Mouse (Mus musculus) lung, embryonic 14.5 days (tissue): ENCODE data around the gene Plxnb1. TPM values are rescaled to one million over a fixed set of nuclear protein-coding genes. Genes with fewer than 3 reads are reported as not detected.

ENCODE experiments used
- ATAC-seq: fragments of 200-750 bp; cut with Nextera tagmentation; 2 replicates; pipeline ENCODE4 v1.8.0; 2017; ENCODE audit warnings: mild to moderate bottlenecking, moderate TSS enrichment, moderate library complexity; ENCODE audit not compliant: insufficient read depth
- DNase-seq: peaks from one replicate; pipeline ENCODE4 v3.0.0-alpha.2; 2015
- H3K27ac ChIP-seq: fragments of 300-500 bp; sonication (generic); 2 replicates; pipeline ENCODE4 v1.5.1; 2014; ENCODE audit warnings: low read depth, mild to moderate bottlenecking, moderate library complexity
- H3K27me3 ChIP-seq: fragments of 300-500 bp; sonication (generic); 2 replicates; pipeline ENCODE4 v1.6.1; 2014; ENCODE audit warnings: low read length, control low read depth; ENCODE audit not compliant: insufficient read depth
- H3K36me3 ChIP-seq: fragments of 300-500 bp; sonication (generic); 2 replicates; pipeline ENCODE4 v1.6.1; 2014; ENCODE audit warnings: control low read depth; ENCODE audit not compliant: insufficient read depth
- H3K4me1 ChIP-seq: fragments of 300-500 bp; sonication (generic); 2 replicates; pipeline ENCODE4 v1.6.1; 2014; ENCODE audit warnings: antibody characterized with exemption, control low read depth; ENCODE audit not compliant: insufficient read depth
- H3K4me2 ChIP-seq: fragments of 300-500 bp; sonication (generic); 2 replicates; pipeline ENCODE4 v1.6.1; 2014; ENCODE audit warnings: mild to moderate bottlenecking
- H3K4me3 ChIP-seq: fragments of 300-500 bp; sonication (generic); 2 replicates; pipeline ENCODE4 v1.5.1; 2014; ENCODE audit warnings: low read depth, low read length
- H3K9ac ChIP-seq: fragments of 300-500 bp; sonication (generic); 2 replicates; pipeline ENCODE4 v1.6.1; 2014
- H3K9me3 ChIP-seq: fragments of 300-500 bp; sonication (generic); 2 replicates; pipeline ENCODE4 v1.6.1; 2016; ENCODE audit warnings: low read depth, low read length, control low read depth
- CTCF ChIP-seq: IDR thresholded peaks from 2 replicates; pipeline ENCODE4 v1.5.1; 2016; ENCODE audit warnings: antibody characterized with exemption, low read depth
- WGBS: fragments of 180-500 bp; shearing (Covaris S2); extraction: QIAGEN DNeasy Blood & Tissue Kit; methylation state at CpG from one replicate; pipeline ENCODE4 v1.1.7; 2014; 5-methylcytosine and 5-hydroxymethylcytosine counted together
- polyA plus RNA-seq: library from polyadenylated mRNA; unstranded; fragments of >200 nt; fragmentation: Nextera tagmentation; extraction: Ambion mirVana; gene quantifications from 2 replicates; pipeline ENCODE4 v1.2.1, GENCODE M21; 2014

Plxnb1 gene
- polyA plus RNA-seq, 1 experiment from 2014 or later = 18.4 TPM

DNA sequence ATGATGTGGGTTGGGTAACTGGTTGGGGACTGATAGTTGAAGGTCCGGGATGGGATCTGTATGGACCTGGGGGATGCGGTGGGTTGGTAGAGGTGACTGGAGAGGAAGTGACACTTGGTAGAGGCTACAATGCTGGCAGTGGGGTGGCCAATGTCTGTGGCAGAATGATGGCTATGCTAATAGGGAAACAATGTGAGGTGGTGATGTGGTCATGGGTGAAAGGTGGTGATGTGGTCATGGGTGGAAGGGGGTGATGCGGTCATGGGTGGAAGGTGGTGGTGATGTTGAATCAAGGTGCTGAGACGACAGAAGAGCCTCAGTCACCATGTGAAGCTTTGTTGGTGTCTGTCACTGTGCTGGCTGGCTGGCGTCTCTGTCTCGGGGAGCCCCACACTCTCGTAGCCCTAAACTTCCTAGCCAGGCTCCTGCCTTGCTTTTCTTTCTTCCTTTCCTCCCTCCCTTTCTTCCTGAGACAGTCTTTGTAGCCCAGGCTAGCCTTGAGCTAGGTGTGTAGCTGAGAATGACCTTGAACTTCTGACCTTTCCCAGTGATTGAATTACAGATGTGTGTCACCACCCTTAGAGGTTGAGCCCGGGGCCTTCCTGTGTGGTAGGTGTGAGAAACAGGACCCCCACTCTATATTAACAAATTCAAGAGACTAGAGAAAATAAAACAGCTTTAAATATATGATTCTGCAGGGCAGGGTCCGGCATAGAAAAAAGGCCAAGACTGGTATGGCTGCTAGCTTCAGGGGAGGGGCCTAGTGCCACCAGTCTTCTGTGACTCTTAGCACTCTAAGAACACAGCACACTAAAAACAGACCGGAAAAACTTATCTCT, 43.3 kb upstream of the Plxnb1 start:
- H3K9me3 ChIP-seq = no peaks in the 10 kb centered on the region
- H3K9ac ChIP-seq = no peak overlapping the region
- no peak overlapping the region for H3K27ac ChIP-seq
- 0 out of 2 replicates have a peak, but pooled peaks cover 4% of the 10 kb centered on the region for H3K4me1 ChIP-seq
- no peaks in the 10 kb centered on the region for H3K27me3 ChIP-seq
- DNase-seq = no peak
- H3K36me3 ChIP-seq = peaks cover 12% of the 10 kb centered on the region; the same call in 1 of the 2 replicates
- no peak overlapping the region for H3K4me3 ChIP-seq
- H3K4me2 ChIP-seq = no peak overlapping the region
- ATAC-seq = no peak
- TF ChIP-seq CTCF = no peak
- 84% methylated on average over 10 of the region's 10 CpGs for WGBS

DNA sequence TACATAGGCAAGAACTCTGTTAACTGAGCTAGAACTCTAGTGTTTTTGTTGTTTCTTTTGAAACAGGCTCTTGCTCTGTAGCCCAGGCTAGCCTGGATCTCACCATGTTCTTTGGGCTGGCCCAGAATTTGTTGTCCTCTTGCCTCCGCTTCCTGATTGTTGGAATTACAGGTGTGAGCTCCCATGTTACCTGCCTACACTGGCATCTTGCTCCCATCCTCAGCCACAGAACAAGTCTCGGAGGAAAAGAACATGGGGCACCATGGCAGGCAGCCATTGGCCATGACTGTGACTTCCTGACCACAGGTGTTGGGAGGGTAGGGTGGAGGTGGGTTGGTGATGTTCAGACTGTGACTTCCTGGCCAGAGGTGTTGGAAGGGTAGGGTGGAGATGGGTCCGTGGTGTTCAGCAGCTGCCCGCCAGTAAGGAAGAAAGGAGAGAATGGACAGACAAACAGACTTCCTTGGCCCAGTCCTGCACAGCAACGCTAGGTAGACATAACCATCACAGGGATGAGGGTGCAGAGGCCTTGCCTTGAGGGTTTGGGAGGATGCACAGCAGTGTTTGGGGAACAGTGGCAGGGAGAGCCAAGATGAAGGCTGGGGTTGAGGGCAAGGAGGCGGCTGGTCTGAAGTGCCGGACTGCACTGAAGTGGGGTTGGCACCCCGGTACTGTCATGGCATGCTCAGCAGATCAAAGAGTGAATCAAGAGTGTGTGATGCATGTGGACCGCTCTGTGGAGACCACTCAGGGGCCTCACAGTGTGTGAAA, 42.5 kb upstream of the Plxnb1 start:
- no peak for DNase-seq
- Histone ChIP-seq H3K4me3 (no peak overlapping the region), H3K36me3 (peaks cover 20% of the 10 kb centered on the region)

DNA sequence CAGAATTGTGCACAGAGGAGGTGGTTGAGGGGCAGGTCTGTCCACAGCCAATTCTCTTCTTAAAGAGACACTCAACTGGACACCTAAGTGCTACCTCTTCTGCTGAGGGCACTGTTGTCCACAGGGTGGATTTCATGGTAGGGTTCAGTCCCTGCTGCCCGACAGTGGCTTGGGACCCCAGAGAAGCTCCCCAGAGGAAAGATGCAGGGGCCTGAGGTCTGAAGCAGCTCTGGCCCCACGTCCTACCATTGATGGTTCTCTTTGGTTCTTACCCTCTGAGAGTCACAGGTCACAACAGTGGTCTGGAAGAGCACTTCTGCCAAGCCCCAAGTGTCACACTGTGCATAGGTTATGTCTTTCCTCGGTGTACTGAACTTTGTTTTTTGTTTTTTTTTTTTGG, 41.8 kb upstream of the Plxnb1 start:
- H3K9ac ChIP-seq = no peak overlapping the region
- H3K4me2 ChIP-seq = no peak overlapping the region
- no peaks in the 10 kb centered on the region for H3K27me3 ChIP-seq
- 83% methylated on average over 3 of the region's 3 CpGs for WGBS
- 0 out of 2 replicates have a peak, but pooled peaks cover 4% of the 10 kb centered on the region for H3K4me1 ChIP-seq
- H3K4me3 ChIP-seq = no peak overlapping the region
- H3K36me3 ChIP-seq = peaks cover 27% of the 10 kb centered on the region
- H3K9me3 ChIP-seq = no peaks in the 10 kb centered on the region
- DNase-seq = no peak
- H3K27ac ChIP-seq = no peak overlapping the region
- TF ChIP-seq CTCF = no peak
- ATAC-seq = no peak

More for the DNA sequence above, 42.5 kb upstream of the Plxnb1 start:
- 88% methylated on average over 9 of the region's 9 CpGs for WGBS
- H3K27me3 ChIP-seq = no peaks in the 10 kb centered on the region
- H3K4me1 ChIP-seq = 0 out of 2 replicates have a peak, but pooled peaks cover 4% of the 10 kb centered on the region
- H3K9ac ChIP-seq = no peak overlapping the region
- H3K4me2 ChIP-seq = no peak overlapping the region
- H3K9me3 ChIP-seq = no peaks in the 10 kb centered on the region
- H3K27ac ChIP-seq = no peak overlapping the region
- no peak for TF ChIP-seq CTCF
- ATAC-seq = no peak

DNA sequence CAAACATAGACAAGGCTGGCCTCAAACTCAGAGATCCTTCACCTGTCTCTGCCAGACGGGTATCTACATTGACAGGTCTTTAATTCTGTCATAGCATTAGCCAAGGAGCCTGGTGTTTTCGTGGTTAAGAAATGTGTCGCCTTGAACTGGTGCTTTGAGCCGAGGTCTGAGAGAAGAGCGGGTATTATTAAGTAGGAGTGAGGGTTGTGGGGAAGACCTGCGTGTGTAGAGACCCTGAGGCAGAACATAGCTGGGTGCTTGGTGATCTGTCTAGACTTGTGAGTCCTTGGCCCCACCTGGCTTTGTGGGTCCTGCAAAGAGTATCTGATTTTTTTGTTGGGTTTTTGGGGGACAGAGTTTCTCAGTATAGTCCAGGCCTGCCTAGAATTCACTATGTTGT, 41.3 kb upstream of the Plxnb1 start:
- no peak for TF ChIP-seq CTCF
- DNase-seq (no peak), ATAC-seq (no peak)
- Histone ChIP-seq H3K36me3 (peaks cover 31% of the 10 kb centered on the region), H3K9ac (no peak overlapping the region), H3K27ac (no peak overlapping the region), H3K27me3 (no peaks in the 10 kb centered on the region), H3K4me3 (no peak overlapping the region), H3K9me3 (no peaks in the 10 kb centered on the region), H3K4me2 (no peak overlapping the region), H3K4me1 (0 out of 2 replicates have a peak, but pooled peaks cover 4% of the 10 kb centered on the region)
- WGBS = 67% methylated on average over 6 of the region's 6 CpGs

DNA sequence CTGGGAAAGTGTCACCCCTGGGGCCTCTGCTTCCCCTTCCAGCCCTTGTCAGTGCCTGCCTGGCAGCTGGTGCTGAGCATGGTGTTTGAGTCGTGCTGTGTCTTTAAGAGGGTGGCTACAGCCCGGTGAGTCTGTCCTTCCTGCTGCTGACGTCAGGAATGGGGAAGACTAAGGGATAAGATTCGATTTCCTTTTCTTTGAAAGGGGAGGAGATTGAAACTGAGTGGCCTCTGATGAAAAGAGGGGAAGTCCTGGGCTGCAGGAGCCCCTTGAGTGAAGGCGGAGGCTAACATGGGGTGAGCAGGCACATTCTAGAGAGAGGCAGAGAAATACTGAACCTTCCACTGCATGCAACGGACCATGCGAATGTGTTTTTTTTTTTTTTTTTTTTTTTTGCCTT, 40.5 kb upstream of the Plxnb1 start:
- H3K27me3 ChIP-seq = no peaks in the 10 kb centered on the region
- DNase-seq (peak; percentile 87), ATAC-seq (peak; percentile 82)
- TF ChIP-seq CTCF = no peak
- H3K9ac ChIP-seq = peak overlapping the region; percentile 48
- no peaks in the 10 kb centered on the region for H3K9me3 ChIP-seq
- H3K27ac ChIP-seq = peak overlapping the region; percentile 76
- 0 out of 2 replicates have a peak, but pooled peaks cover 4% of the 10 kb centered on the region for H3K4me1 ChIP-seq
- peak overlapping the region; percentile 60 for H3K4me2 ChIP-seq
- peaks cover 28% of the 10 kb centered on the region for H3K36me3 ChIP-seq
- WGBS = 3% methylated on average over 7 of the region's 7 CpGs
- peak overlapping the region; percentile 20 for H3K4me3 ChIP-seq

DNA sequence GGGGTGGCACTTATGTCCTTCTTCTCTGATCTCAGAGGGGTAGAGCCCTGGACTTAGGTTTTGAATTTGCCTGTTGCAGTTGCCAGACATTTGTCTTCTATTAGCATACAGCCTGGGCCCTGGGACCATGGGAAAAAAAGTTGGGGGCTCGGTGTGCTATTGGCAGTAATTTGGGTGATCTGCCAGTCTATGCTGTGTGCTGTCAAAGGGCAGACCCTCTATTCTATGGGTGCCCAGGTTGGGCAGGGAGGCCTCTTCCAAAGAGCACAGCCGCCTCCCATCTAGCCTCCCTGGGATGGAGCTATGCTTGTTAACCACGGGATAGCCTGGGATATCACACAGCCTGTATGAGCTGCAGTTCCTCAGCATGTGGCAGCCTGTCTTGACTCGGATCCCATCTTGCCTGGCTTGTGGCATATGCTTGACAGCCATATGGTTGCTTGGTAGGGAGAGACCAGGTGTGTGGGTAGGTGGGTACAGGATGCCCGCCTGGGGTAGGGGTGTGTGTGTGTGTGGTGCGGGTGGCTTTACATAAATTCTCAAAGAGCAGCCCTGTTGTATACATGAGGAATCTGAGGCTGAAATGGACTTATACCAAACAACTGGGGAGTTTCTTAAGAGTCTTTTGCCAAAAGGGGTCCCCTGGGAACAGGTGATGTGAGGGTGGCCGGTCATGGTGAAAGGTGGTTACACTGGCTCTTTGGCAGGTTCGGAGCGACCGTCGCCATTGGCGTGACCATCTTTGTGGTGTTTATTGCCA, 39.7 kb upstream of the Plxnb1 start:
- H3K9ac ChIP-seq = peak overlapping the region; percentile 48
- 0 out of 2 replicates have a peak, but pooled peaks cover 4% of the 10 kb centered on the region for H3K4me1 ChIP-seq
- no peaks in the 10 kb centered on the region for H3K9me3 ChIP-seq
- H3K36me3 ChIP-seq = peaks cover 34% of the 10 kb centered on the region
- DNase-seq (no peak), ATAC-seq (no peak)
- peak overlapping the region; percentile 20 for H3K4me3 ChIP-seq
- H3K27ac ChIP-seq = peak overlapping the region; percentile 76
- H3K27me3 ChIP-seq = no peaks in the 10 kb centered on the region
- TF ChIP-seq CTCF = no peak
- H3K4me2 ChIP-seq = peak overlapping the region; percentile 60
- WGBS = 91% methylated on average over 12 of the region's 12 CpGs
